Mouse (Mus musculus) naive thymus-derived CD4-positive, alpha-beta T cell, adult 5 months (primary cell): ENCODE results near the gene Gcdh. TPM values are rescaled to one million over a fixed set of nuclear protein-coding genes. Genes with fewer than 3 reads are reported as not detected.

Experiments
- polyA plus RNA-seq: library from polyadenylated mRNA; unstranded; fragments of 100-300 nt; shearing (Covaris generic); gene quantifications from one replicate; pipeline ENCODE4 v1.2.1, GENCODE M21; 2017

Gene Gcdh
- 25.9 TPM for polyA plus RNA-seq

GRCm38 (mm10) chr8:84893709-84894134 lies at the start of gene Gcdh:
Gene Gcdh, minus strand, starts transcription at chr8:84893921.

GRCm38 (mm10) chr8:84936962-84937546 lies 43.3 kb upstream of the Gcdh start, which contains the start of gene Mast1:
Gene Mast1, minus strand, starts transcription at chr8:84937359.

GRCm38 (mm10) chr8:84908421-84909161 lies 14.9 kb upstream of the Gcdh start, which contains the start of gene Dnase2a:
Gene Dnase2a, plus strand, starts transcription at chr8:84908560.

GRCm38 (mm10) chr8:84901752-84902151 lies 8.0 kb upstream of the Gcdh start, which contains the start of gene Klf1:
Gene Klf1, plus strand, starts transcription at chr8:84901928.

GRCm38 (mm10) chr8:84871376-84872308 lies 22.1 kb downstream of the Gcdh start, which contains the start of gene Syce2:
Gene Syce2, plus strand, starts transcription at chr8:84872111.

GRCm38 (mm10) chr8:84856864-84857441 lies 36.8 kb downstream of the Gcdh start, which contains the start of gene Farsa:
Gene Farsa, plus strand, starts transcription at chr8:84856989.

GRCm38 (mm10) chr8:84846722-84847572 lies 46.8 kb downstream of the Gcdh start, which contains the start of gene Calr:
Gene Calr, minus strand, starts transcription at chr8:84846934.

GRCm38 (mm10) chr8:84840248-84840999 lies 53.3 kb downstream of the Gcdh start, which contains the start of gene Rad23a:
Gene Rad23a, minus strand, starts transcription at chr8:84840665.

Other genes starting within 250 kb of the Gcdh start
- gene Ier2, start 231.1 kb downstream of the Gcdh start, polyA plus RNA-seq = 473 TPM
- gene Trmt1, start 207.6 kb downstream of the Gcdh start, polyA plus RNA-seq = 79.3 TPM
- 14.7 TPM for gene Nacc1, start 206.1 kb downstream of the Gcdh start, polyA plus RNA-seq
- gene Lyl1, start 192.5 kb downstream of the Gcdh start, polyA plus RNA-seq = not detected
- gene G430095P16Rik, start 170.9 kb downstream of the Gcdh start, polyA plus RNA-seq = 15.7 TPM
- gene Nfix, start 93.6 kb downstream of the Gcdh start, polyA plus RNA-seq = 12.9 TPM
- 1.7 TPM for gene Dand5, start 71.1 kb downstream of the Gcdh start, polyA plus RNA-seq
- gene Gadd45gip1, start 62.4 kb downstream of the Gcdh start, polyA plus RNA-seq = 25.6 TPM
- gene Rad23a, start 53.3 kb downstream of the Gcdh start, polyA plus RNA-seq = 153 TPM
- 394 TPM for gene Calr, start 47.0 kb downstream of the Gcdh start, polyA plus RNA-seq
- gene Farsa, start 36.9 kb downstream of the Gcdh start, polyA plus RNA-seq = 96.7 TPM
- gene Syce2, start 21.8 kb downstream of the Gcdh start, polyA plus RNA-seq = 3.5 TPM
- 0.30 TPM for gene Klf1, start 8.0 kb upstream of the Gcdh start, polyA plus RNA-seq
- 4.9 TPM for gene Dnase2a, start 14.6 kb upstream of the Gcdh start, polyA plus RNA-seq
- 0.39 TPM for gene Mast1, start 43.4 kb upstream of the Gcdh start, polyA plus RNA-seq
- gene Rtbdn, start 53.1 kb upstream of the Gcdh start, polyA plus RNA-seq = not detected
- not detected for gene Gm49661, start 75.5 kb upstream of the Gcdh start, polyA plus RNA-seq
- gene Prdx2, start 75.7 kb upstream of the Gcdh start, polyA plus RNA-seq = 93.0 TPM
- gene Rnaseh2a, start 75.8 kb upstream of the Gcdh start, polyA plus RNA-seq = 63.4 TPM
- 2,774 TPM for gene Junb, start 84.8 kb upstream of the Gcdh start, polyA plus RNA-seq
- 12.8 TPM for gene Hook2, start 96.7 kb upstream of the Gcdh start, polyA plus RNA-seq
- gene Best2, start 120.6 kb upstream of the Gcdh start, polyA plus RNA-seq = not detected
- 22.6 TPM for gene Asna1, start 131.4 kb upstream of the Gcdh start, polyA plus RNA-seq
- gene Trir, start 132.9 kb upstream of the Gcdh start, polyA plus RNA-seq = 180 TPM
- 27.8 TPM for gene Tnpo2, start 143.0 kb upstream of the Gcdh start, polyA plus RNA-seq
- 4.1 TPM for gene Fbxw9, start 166.1 kb upstream of the Gcdh start, polyA plus RNA-seq
- gene Gm5741, start 174.1 kb upstream of the Gcdh start, polyA plus RNA-seq = not detected
- gene Dhps, start 177.8 kb upstream of the Gcdh start, polyA plus RNA-seq = 99.9 TPM
- 114 TPM for gene Wdr83os, start 186.8 kb upstream of the Gcdh start, polyA plus RNA-seq
- 18.4 TPM for gene Wdr83, start 187.4 kb upstream of the Gcdh start, polyA plus RNA-seq
- gene Man2b1, start 189.3 kb upstream of the Gcdh start, polyA plus RNA-seq = 109 TPM
- not detected for gene Zfp791, start 229.2 kb upstream of the Gcdh start, polyA plus RNA-seq